Mouse (Mus musculus): Measurements from ENCODE around the gene Msantd1. TPM values are rescaled to one million over a fixed set of nuclear protein-coding genes. Genes with fewer than 3 reads are reported as not detected.

The Msantd1 gene
- total RNA-seq, 2 experiments from 2014 or later: 5.7 to 6.2 TPM

- DNase-seq (ENCODE audit: low spot score in 2 of 2): no peak
Measured at GRCm38 (mm10) chr5:34923920-34924319, 16.1 kb downstream of the Msantd1 start.

GRCm38 (mm10) chr5:34924519-34924918 is 16.7 kb downstream of the Msantd1 start:
- no peak for DNase-seq (ENCODE audit: low spot score in 2 of 2)

DNA sequence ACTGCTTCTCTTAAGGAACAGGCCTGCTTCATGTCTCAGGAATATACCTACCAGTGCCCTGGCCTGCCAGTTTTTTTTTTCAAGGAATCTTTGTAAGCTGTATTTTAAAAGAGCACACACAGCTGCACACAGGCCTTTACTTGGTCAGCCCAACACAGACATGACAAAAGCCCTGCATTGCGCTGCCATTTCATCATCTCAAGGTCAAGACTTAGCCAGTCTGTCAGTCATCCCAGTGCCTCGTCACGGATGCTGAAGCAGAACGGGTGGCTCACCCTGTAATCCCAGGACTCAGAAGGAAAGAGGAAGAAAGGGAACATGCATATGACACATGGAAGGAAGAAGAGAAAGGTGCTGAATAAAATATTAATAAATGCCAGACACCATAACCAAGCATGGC is 19.8 kb downstream of the Msantd1 start:
- no peak for DNase-seq (ENCODE audit: low spot score in 2 of 2)

- no peak for DNase-seq (ENCODE audit: low spot score in 2 of 2)
Measured at GRCm38 (mm10) chr5:34930151-34930975, 22.6 kb downstream of the Msantd1 start.

GRCm38 (mm10) chr5:34931091-34931490 is 23.3 kb downstream of the Msantd1 start:
- DNase-seq (ENCODE audit: low spot score in 2 of 2): no peak

DNA sequence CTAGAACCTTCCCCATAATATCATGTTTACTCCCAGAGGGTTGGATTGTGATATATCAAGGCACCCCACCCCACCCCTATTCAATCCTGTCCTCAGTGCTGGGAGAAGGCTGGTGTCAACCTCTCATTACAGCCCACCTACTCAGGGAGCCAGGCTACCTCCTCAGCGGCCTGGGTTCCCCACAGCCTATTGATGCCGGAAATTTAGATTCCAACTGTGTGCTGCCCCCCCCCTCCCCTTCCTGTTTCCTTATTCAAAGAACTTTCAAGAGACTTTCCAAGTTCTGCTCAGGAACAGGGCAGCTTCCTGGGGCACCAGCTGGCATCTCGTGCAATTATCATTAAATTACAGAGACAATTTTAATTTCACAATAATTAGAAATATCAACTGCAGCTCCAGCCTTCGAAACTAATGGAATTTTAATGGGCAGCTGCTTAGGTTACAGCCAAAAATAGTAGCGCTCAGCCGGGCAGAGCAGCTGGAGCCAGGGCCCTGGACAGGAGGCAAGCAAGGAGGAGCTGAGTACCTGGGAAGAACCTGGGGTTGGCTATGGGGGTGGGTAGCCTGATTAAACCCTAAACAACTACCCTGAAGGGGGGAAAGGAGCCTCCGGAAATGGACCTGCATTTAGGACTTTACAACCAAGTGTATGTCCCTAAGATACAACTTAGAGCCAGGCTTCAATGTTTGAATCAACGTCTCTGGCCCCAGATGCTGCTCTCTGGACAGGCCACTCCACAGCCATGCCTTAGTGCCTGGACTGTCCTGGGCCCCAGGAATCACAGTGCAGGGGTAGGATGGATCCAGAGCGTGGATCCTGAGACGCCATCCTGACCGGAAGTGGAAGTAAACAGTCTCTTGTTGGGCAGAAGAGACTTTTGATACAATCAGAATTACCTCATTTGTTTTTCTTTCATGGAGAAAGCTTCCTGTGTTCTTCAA is 24.0 kb downstream of the Msantd1 start:
- no peak for DNase-seq (ENCODE audit: low spot score in 2 of 2)

DNA sequence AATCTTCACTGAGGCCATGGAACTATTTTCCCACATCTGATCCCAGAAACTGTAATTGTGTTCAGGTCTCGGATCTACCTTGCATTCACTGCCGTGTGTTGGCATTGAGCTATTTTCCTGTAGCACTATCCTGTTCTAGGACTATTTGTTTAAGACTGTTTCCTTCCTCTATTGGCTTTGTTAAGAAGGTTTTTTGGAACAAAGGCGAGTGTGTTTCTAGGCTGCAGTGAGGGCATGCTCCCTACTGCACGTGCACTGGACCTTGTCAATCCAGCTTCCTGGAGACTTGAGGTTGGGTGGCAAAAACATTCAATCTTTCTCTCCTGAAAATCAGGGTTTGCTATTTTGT is 24.6 kb downstream of the Msantd1 start:
- DNase-seq (ENCODE audit: low spot score in 2 of 2): no peak

GRCm38 (mm10) chr5:34933461-34933860 is 25.6 kb downstream of the Msantd1 start:
- no peak for DNase-seq (ENCODE audit: low spot score in 2 of 2)

GRCm38 (mm10) chr5:34941710-34942470 is 34.1 kb downstream of the Msantd1 start:
- DNase-seq (ENCODE audit: low spot score in 2 of 2): no peak

- DNase-seq (ENCODE audit: low spot score in 2 of 2): no peak
Measured at GRCm38 (mm10) chr5:34943428-34943827, 35.6 kb downstream of the Msantd1 start.

DNA sequence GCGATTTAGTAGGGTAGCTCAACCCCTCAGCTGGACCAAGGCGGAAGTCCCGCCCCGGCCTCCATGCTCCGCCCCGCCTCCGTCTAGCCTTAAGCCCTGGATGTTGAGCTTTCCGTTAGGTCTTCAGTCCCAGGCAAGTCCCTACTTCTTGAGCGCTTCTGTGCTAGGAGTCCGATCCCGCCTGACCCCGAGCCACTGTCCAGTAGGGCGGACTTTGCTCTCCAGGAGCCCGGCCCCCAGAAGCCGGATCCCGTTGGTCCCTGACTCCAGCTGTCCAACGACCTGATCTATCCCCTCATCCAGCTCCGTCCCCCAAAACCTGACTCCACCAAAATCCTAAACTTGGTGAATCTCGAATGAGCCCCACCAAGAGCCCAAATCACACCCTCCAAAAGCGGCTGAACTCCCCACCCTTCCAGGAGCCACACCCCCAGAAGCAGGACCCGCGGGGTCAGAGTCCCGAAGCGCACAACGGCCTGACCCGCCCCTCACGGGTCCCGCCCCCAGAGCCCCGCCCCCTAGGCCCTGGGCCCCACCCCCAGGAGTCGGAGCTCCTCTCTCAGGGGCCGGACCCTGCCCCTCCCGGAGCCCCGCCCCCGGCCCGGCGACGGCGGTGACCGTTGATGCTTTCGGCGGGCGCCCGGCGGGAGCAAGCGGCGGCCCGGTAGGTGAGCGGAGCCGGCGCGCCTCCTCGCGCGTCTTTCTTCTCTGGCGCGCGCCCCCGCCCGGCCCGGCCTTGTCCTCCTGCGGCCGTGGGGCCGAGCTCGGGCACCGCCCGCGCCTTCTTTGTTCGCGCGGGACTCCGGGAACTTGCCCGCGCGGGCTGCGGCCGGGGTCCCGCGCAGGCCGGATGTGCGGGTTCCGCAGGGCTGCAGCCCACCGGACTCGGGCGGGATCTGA is 41.3 kb downstream of the Msantd1 start, which contains the start of gene Rgs12:
Gene Rgs12 (plus strand): TSS at position 585 of the 900 bp plus-strand sequence.
- peak in 1 of 2 experiments; percentile 43 for DNase-seq (ENCODE audit: low spot score in 2 of 2)

DNA sequence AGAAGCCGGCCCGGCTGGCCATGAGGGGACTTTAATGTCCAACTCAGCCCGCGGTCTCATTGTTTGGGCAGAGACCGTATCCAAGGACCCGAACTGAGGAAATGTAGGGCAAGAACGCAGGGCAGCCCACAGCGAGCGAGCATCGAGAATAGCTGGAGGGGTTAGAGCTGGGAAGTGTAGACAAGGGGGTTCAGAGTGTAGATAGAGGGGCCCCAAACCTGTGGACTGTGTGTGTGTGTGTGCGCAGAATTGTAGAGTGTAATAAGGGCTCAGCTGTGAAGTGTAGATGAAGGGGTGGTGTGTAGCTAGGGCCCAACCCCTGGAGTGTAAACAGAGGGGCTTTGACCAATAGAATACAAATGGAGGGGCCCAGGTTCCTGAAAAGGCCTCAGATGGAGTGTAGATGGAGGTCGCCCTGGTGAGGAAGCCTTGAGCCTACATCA is 42.0 kb downstream of the Msantd1 start:
- no peak for DNase-seq (ENCODE audit: low spot score in 2 of 2)

- peak in 1 of 2 experiments; percentile 12 for DNase-seq (ENCODE audit: low spot score in 2 of 2)
Measured at GRCm38 (mm10) chr5:34950486-34951160, 42.8 kb downstream of the Msantd1 start.

DNA sequence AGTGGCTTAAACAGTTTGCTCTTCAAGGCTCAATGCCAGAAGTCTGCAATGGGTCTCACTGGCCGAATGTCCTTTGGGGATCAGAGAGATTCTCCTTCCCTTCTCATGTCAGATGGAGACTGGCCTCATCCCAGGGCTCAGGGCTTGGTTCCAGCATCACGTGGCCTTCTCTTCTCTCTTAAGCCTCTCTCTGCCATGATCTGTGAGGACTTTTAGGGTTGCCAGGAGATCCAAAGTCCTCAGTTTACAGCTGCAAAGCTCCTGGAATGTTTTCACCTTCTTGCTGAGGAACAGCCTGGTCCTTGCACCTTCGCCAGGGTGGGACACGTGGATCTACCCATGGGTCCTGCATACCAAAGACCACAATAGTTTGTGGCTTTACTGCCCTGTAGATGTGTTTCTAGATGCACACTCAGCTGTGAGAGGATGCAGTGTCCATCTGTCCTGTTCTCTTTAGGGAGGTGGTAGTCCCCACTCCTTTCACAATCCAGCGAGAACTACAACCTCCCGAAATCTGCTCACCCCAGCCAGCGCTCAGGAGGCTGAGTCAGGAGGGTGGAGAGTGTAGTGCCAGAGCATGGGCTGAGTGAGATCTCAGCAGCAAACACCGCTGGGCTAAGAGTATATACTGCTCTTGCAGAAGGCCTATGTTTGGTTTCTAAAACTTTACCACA is 43.5 kb downstream of the Msantd1 start:
- DNase-seq (ENCODE audit: low spot score in 2 of 2): no peak

DNA sequence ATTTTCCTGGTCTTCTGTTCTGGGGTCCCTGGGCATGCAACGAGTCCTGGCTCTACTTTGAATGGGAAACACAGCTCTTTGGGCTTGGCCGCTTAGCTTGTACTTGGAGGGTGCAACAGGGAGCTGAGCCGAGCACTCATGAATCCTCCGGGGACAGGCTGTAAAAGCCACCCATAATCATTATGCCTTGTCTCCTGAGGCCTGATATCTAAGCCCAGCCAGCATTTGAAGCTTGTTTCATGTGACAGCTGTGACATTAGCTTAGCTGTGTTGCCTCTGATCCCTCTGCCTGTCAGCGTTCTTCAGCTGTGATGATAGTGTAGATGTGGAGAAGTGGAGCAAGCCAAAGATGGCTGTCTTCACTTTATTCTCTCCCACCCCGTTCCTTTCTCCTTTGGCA is 46.7 kb downstream of the Msantd1 start:
- DNase-seq (ENCODE audit: low spot score in 2 of 2): no peak

- DNase-seq (ENCODE audit: low spot score in 2 of 2): no peak
Measured at GRCm38 (mm10) chr5:34955630-34956029, 47.8 kb downstream of the Msantd1 start.

DNA sequence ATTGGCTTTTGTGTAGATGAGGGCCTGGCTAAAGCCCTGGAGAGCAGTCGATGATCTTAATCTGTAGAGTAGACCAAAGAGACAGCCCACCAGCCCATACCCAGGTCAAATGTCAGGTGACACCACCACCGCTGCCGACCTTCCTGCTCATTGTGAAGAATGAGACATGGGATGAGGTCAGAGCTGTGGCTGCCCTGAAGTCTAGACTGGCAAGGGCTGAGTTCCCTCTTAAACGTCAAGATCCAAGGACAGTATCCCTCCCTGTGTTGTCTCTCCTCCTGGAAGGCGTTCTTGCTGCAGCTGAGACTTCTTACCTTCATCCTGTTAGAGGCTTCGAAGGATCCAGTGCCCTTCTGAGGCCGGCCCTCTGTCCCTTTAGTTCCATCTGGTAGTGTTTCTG is 48.3 kb downstream of the Msantd1 start:
- no peak for DNase-seq (ENCODE audit: low spot score in 2 of 2)

DNA sequence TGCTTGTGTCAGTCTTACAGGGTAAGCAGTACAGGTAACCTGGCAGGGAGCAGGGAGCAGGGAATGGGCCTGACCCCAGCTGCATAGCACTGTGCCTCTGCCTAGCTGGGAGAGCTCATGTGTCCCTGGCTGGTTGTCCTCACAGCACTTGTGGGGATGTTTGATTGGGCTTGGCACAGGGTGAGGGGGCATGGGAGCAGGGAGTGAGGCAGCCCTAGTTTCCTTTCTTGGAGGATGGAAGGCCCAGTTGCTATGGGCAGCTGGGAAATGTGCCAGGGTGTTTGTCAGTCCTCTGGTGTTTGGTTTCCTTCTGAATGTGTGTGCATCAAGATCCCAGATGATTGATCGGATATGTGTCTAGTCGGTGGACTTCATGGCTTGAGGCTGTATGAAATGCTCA is 49.2 kb downstream of the Msantd1 start:
- DNase-seq (ENCODE audit: low spot score in 2 of 2): peak in 1 of 2 experiments; percentile 24

DNA sequence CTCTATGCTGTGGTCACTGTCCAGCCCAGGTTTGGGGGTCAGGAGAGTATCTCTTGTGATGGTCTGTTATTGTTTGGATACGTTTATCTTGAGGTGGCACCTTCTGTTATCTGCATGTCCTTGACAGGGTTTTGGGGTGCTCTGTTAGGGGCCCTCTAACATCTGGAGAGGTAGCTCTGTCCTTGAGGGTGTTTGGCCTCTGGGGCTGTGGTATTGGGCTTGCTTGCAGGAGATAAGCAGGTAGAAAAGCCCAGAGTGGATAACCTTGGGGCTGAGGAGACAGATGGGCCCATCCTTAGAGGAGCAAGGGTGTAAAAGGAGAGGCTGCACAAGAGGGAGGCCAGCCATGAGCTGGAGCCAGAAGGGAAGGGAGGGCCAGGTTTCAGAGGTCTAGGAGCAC is 52.2 kb downstream of the Msantd1 start:
- DNase-seq (ENCODE audit: low spot score in 2 of 2): no peak

All from layer of hippocampus, adult 18-20 months (tissue).